In genomic region chr8:116478681-116479080, GRCm38 (mm10) we compare ENCODE assay signal across 16 mouse cellular contexts. TPM values are rescaled to one million over a fixed set of nuclear protein-coding genes. Genes with fewer than 3 reads are reported as not detected.
DNase-seq lines count a peak whose midpoint lies in the region; ATAC-seq and TF ChIP-seq lines count a peak whose summit lies in the region.
"Had no signal": no experiment of that assay in that cellular context is flagged by ENCODE, and none has a peak within 500 bp of the region (broad histone marks: within the 10 kb centered on the region; RNA-seq: fewer than 3 reads in every experiment).

No protein-coding gene starts in this region.

- no peak for TF ChIP-seq EP300 in liver, postnatal 0 days (IDR thresholded peaks at IDR 0.05; ENCODE audit: low read depth)

- 0 out of 2 replicates have a peak, but pooled peaks have one; percentile 2 for TF ChIP-seq CTCF in kidney, adult 2 months (conservative IDR thresholded peaks at IDR 0.05; ENCODE audit: insufficient read depth, insufficient read length, low read depth, low read length)
- peak; percentile 50 for TF ChIP-seq CTCF in liver, postnatal 0 days (IDR thresholded peaks at IDR 0.05; ENCODE audit: low read depth)

- no peaks in the 10 kb centered on the region for H3K9me3 ChIP-seq in liver, postnatal 0 days (ENCODE audit: low read length)
- H3K9me3 ChIP-seq: midbrain, embryonic 15.5 days had no signal

- H3K4me1 ChIP-seq in kidney, adult 2 months (ENCODE audit: control insufficient read depth, insufficient read depth, low read length) = no peaks in the 10 kb centered on the region
- H3K4me1 ChIP-seq in liver, postnatal 0 days (ENCODE audit: insufficient read depth) = no peaks in the 10 kb centered on the region

- no peak overlapping the region for H3K9ac ChIP-seq in liver, postnatal 0 days (replicated peaks)
- H3K9ac ChIP-seq: forebrain, postnatal 0 days; midbrain, embryonic 15.5 days had no signal

- no peak for DNase-seq in kidney, adult 2 months
- DNase-seq in kidney, postnatal 25 days = no peak
- DNase-seq in thymus, postnatal 0 days (ENCODE audit: low spot score) = peak; percentile 45
- no peak for DNase-seq in thymus, postnatal 10 days (ENCODE audit: low spot score in 2 of 2)
- peak; percentile 27 for DNase-seq in liver, postnatal 0 days
- no peak for DNase-seq in adrenal gland, adult 18-20 months (ENCODE audit: low spot score in 2 of 2)
- no peak for DNase-seq in Muller cell, postnatal 12 days (ENCODE audit: inconsistent ontology term)
- DNase-seq in lung, postnatal 10 days = no peak
- DNase-seq: cerebellum, postnatal 36 days; forebrain, postnatal 0 days; gastrocnemius, postnatal 36 days; lung, adult 18-20 months had no signal

- no peak overlapping the region for H3K27ac ChIP-seq in kidney, adult 2 months (ENCODE audit: insufficient read depth, low read depth, low read length)
- H3K27ac ChIP-seq in liver, postnatal 0 days (ENCODE audit: low read depth) = no peak overlapping the region
- H3K27ac ChIP-seq: midbrain, embryonic 15.5 days; stomach, postnatal 0 days had no signal

- no peaks in the 10 kb centered on the region for H3K27me3 ChIP-seq in kidney, adult 2 months (replicated peaks; ENCODE audit: control insufficient read depth, insufficient read depth, low read length)
- no peaks in the 10 kb centered on the region for H3K27me3 ChIP-seq in liver, postnatal 0 days (ENCODE audit: insufficient read depth, low read length)

- H3K4me3 ChIP-seq in kidney, adult 2 months (ENCODE audit: insufficient read depth, low read depth, low read length) = no peak overlapping the region
- H3K4me3 ChIP-seq in liver, postnatal 0 days (ENCODE audit: low read depth, low read length) = no peak overlapping the region
- H3K4me3 ChIP-seq: midbrain, embryonic 15.5 days had no signal

- no peak for TF ChIP-seq POLR2A in kidney, adult 2 months (IDR thresholded peaks at IDR 0.05; ENCODE audit: low read depth, low read length)

- no peaks in the 10 kb centered on the region for H3K36me3 ChIP-seq in kidney, adult 2 months (ENCODE audit: control insufficient read depth, insufficient read depth, low read length)
- H3K36me3 ChIP-seq in liver, postnatal 0 days (replicated peaks; ENCODE audit: insufficient read depth, low read length) = no peaks in the 10 kb centered on the region
- H3K36me3 ChIP-seq: midbrain, embryonic 15.5 days had no signal

- no peak for ATAC-seq in liver, postnatal 0 days
- ATAC-seq: forebrain, postnatal 0 days; midbrain, embryonic 15.5 days had no signal

- H3K4me2 ChIP-seq in liver, postnatal 0 days (ENCODE audit: low read depth, low read length) = no peak overlapping the region
- H3K4me2 ChIP-seq: midbrain, embryonic 15.5 days had no signal

RNA-seq across cellular contexts. Expression of gene Dynlrb2, which starts 26.1 kb away (rescaled TPM):
- 2.2 TPM in 2 replicates for polyA plus RNA-seq in kidney, adult 2 months (2012; rRNA removed)
- polyA plus RNA-seq in thymus, postnatal 0 days (2015; fragmentation: Nextera tagmentation; extraction: Ambion mirVana) = 4.5 and 6.2 TPM in 2 replicates
- not detected in 2 replicates for polyA plus RNA-seq in liver, postnatal 0 days (2015; fragmentation: Nextera tagmentation; extraction: Ambion mirVana)
- not detected for total RNA-seq in adrenal gland, adult 18-20 months (2021)
- total RNA-seq: gastrocnemius, postnatal 36 days; heart, postnatal 25 days had no signal
- polyA plus RNA-seq: intestine, embryonic 14.5 days had no signal

Comparison
In these comparisons a context has a peak if more than half of its experiments do, and no peak if none do; other contexts are left out.
1. DNase-seq: peak in thymus, postnatal 0 days (single experiment) and liver, postnatal 0 days (single experiment); none in kidney, adult 2 months (single experiment), kidney, postnatal 25 days (0 of 2), thymus, postnatal 10 days (0 of 2), adrenal gland, adult 18-20 months (0 of 2), Muller cell, postnatal 12 days (single experiment) and lung, postnatal 10 days (single experiment).